Mouse (Mus musculus) E14TG2a.4 (cell line): Measurements from ENCODE around the gene Eno1.
A peak's percentile ranks its signal among the peaks of the same experiment; 100 is the strongest.

Experiments
- H3K27me3 ChIP-seq: 2 replicates; pipeline ENCODE4 v1.6.1; 2014; ENCODE audit warnings: low read length, control low read depth; ENCODE audit not compliant: insufficient read depth
- H3K36me3 ChIP-seq: 2 replicates; pipeline ENCODE4 v1.6.1; 2014; ENCODE audit warnings: low read length, control low read depth; ENCODE audit not compliant: insufficient read depth
- H3K4me1 ChIP-seq: replicated peaks from 2 replicates; pipeline ENCODE4 v1.6.1; 2014; ENCODE audit warnings: low read depth, low read length, control low read depth
- H3K4me3 ChIP-seq: replicated peaks from 2 replicates; pipeline ENCODE4 v1.5.1; 2014; ENCODE audit warnings: mild to moderate bottlenecking, low read length
- H3K9me3 ChIP-seq: 2 replicates; pipeline ENCODE4 v1.6.1; 2014; ENCODE audit warnings: low read length, control low read depth
- CTCF ChIP-seq: conservative IDR thresholded peaks from 2 replicates; pipeline ENCODE4 v1.5.1; 2014; ENCODE audit warnings: low read length
- NANOG ChIP-seq: IDR thresholded peaks from 2 replicates; pipeline ENCODE4 v1.6.1; 2014; ENCODE audit warnings: borderline replicate concordance, low read length, mixed read lengths
- POU5F1 ChIP-seq: IDR thresholded peaks from 2 replicates; pipeline ENCODE4 v1.6.1; 2014; ENCODE audit warnings: low read length, borderline replicate concordance

The Eno1 gene

DNA sequence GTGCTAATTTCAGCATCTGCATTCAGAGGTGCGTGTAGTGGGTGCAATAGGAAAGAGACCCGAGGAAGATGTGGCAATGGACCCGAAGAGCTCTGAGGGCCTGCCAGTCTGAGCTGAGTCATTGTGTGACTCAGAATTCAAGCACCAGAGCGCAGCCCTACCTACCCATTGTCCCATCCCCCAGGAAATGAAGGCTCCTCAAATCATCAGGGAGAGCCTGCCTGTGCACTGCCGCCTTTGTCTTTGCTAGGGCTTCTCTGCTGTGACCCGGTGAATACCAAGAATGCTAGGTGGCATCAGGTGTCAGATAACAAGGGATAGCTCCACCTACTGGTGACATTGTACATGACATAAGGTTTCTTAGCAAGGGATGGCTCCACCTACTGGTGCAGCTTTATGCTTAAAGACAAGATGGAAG is 3.4 kb downstream of the Eno1 start:
- TF ChIP-seq NANOG: no peak
- peak; percentile 88 for TF ChIP-seq CTCF
- no peak for TF ChIP-seq POU5F1
- H3K9me3 ChIP-seq: no peaks in the 10 kb centered on the region
- peaks cover 64% of the 10 kb centered on the region for H3K4me1 ChIP-seq
- H3K36me3 ChIP-seq: peaks cover 76% of the 10 kb centered on the region
- H3K27me3 ChIP-seq: no peaks in the 10 kb centered on the region
- peak overlapping the region; percentile 100 for H3K4me3 ChIP-seq

GRCm38 (mm10) chr4:150240381-150240886 is 3.9 kb downstream of the Eno1 start:
- Histone ChIP-seq H3K4me1 (peaks cover 63% of the 10 kb centered on the region), H3K4me3 (peak overlapping the region; percentile 100), H3K36me3 (peaks cover 81% of the 10 kb centered on the region), H3K27me3 (no peaks in the 10 kb centered on the region), H3K9me3 (no peaks in the 10 kb centered on the region)
- TF ChIP-seq POU5F1 (no peak), NANOG (no peak), CTCF (no peak)

DNA sequence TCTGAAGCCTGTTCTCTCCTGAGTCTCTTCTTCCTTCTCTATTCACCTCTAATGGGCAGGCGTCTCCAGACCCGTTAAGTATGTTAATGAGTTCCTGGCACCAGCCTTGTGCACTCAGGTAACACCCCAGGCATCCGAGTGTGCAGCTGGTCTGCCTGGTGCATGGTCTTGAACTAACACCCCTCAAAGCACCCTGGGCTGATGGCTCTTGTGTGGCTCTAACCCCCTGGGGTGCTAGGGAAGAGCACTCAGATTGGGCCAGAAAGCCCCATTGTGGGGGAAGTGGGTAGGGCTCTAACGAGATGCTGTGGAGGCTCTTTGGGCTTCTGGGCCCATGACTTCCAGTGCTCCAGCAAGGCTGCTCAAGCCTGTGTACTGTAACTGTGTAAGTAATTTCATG is 5.2 kb downstream of the Eno1 start:
- peak overlapping the region; percentile 100 for H3K4me3 ChIP-seq
- no peaks in the 10 kb centered on the region for H3K27me3 ChIP-seq
- no peaks in the 10 kb centered on the region for H3K9me3 ChIP-seq
- peaks cover 94% of the 10 kb centered on the region for H3K36me3 ChIP-seq
- TF ChIP-seq CTCF: no peak
- TF ChIP-seq NANOG: peak; percentile 5; the same call in 1 of the 2 replicates
- TF ChIP-seq POU5F1: no peak
- peaks cover 65% of the 10 kb centered on the region for H3K4me1 ChIP-seq

DNA sequence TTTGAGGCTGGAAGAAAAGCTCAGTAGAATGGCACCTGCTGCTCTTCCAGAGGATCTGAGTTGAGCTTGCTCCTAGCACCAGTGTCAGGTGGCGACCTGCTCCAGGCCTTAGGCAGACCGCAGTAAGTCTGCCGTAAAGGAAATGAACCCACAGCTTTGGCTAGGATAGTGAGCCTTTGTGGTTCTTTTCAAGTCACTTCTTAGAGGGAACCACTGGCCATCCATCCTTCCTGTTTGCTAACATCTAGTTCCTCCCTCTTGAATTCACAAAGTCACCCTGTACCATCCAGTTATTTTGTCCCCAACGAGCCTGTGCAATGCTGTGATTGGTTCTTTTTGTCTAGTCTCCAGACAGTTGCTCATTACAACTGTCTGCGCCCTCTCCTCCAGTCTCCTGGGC is 6.2 kb downstream of the Eno1 start:
- Histone ChIP-seq H3K4me3 (peak overlapping the region; percentile 100), H3K4me1 (peaks cover 75% of the 10 kb centered on the region), H3K36me3 (peaks cover 100% of the 10 kb centered on the region), H3K9me3 (no peaks in the 10 kb centered on the region), H3K27me3 (no peaks in the 10 kb centered on the region)
- no peak for TF ChIP-seq NANOG
- no peak for TF ChIP-seq CTCF
- no peak for TF ChIP-seq POU5F1

DNA sequence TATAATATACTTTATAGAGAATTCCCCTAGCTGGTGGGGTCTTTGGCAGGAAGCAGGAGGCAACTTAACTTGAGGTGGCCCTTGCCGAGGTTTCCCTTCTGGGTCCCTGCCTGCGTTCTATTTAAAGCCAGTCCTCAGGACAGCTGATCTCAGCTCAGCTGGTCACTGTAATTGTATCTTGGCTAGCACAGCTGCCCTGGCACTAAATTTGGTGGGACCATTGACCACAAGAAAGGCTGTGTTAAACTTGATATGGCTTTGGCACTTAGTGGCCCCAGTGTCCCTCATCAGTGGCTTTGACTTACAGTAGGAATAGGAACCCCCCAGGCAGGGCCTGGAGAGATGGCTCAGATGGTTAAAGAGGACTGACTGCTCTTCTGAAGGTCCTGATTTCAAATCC is 9.4 kb downstream of the Eno1 start:
- peak overlapping the region; percentile 35; the same call in 1 of the 2 replicates for H3K4me3 ChIP-seq
- TF ChIP-seq POU5F1 (no peak), NANOG (no peak), CTCF (no peak)
- H3K4me1 ChIP-seq: peaks cover 95% of the 10 kb centered on the region
- no peaks in the 10 kb centered on the region for H3K27me3 ChIP-seq
- peaks cover 99% of the 10 kb centered on the region for H3K36me3 ChIP-seq
- no peaks in the 10 kb centered on the region for H3K9me3 ChIP-seq

GRCm38 (mm10) chr4:150248009-150248408 is 11.5 kb downstream of the Eno1 start:
- no peaks in the 10 kb centered on the region for H3K9me3 ChIP-seq
- no peaks in the 10 kb centered on the region for H3K27me3 ChIP-seq
- H3K4me3 ChIP-seq: no peak overlapping the region
- peaks cover 88% of the 10 kb centered on the region for H3K4me1 ChIP-seq
- peaks cover 87% of the 10 kb centered on the region for H3K36me3 ChIP-seq
- no peak for TF ChIP-seq NANOG
- peak; percentile 90 for TF ChIP-seq CTCF

DNA sequence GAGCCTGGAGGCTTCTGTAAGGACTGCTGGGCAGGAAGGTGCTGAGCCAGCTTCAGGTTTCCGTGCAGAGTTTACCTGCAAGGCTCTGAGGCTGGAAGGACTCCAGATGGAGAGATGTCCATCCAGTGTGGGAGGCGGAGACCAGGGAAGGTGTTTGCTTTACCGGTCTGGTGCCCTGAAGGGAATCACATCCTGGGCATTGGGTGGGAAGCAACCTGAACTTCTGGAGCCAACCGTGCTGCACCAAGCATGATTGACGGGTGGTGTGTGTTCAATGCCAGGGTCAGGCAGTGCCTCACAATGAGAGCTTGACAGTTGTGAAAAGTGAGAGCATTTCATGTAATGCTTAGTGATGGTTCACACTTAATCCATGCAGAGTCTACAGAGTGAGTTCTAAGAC is 12.4 kb downstream of the Eno1 start:
- peaks cover 78% of the 10 kb centered on the region for H3K36me3 ChIP-seq
- H3K4me3 ChIP-seq: no peak overlapping the region
- H3K4me1 ChIP-seq: peaks cover 79% of the 10 kb centered on the region
- no peaks in the 10 kb centered on the region for H3K9me3 ChIP-seq
- H3K27me3 ChIP-seq: no peaks in the 10 kb centered on the region
- TF ChIP-seq CTCF: no peak
- TF ChIP-seq NANOG: no peak
- TF ChIP-seq POU5F1: no peak

- Histone ChIP-seq H3K36me3 (peaks cover 77% of the 10 kb centered on the region), H3K27me3 (no peaks in the 10 kb centered on the region), H3K4me3 (no peak overlapping the region), H3K9me3 (no peaks in the 10 kb centered on the region), H3K4me1 (peaks cover 75% of the 10 kb centered on the region)
- TF ChIP-seq CTCF: no peak
- no peak for TF ChIP-seq POU5F1
- no peak for TF ChIP-seq NANOG
These were observed 13.3 kb downstream of the Eno1 start for GRCm38 (mm10) chr4:150249731-150250270.
